Mouse (Mus musculus): ENCODE measurements around the gene Fahd1. TPM values are rescaled to one million over a fixed set of nuclear protein-coding genes. Genes with fewer than 3 reads are reported as not detected.

Gene Fahd1
- polyA plus RNA-seq, 1 experiment: 108 TPM

- WGBS: 73% methylated on average over 4 of the region's 4 CpGs
- Histone ChIP-seq H3K4me3 (ENCODE audit: low read depth, low read length) (no peak overlapping the region), H3K36me3 (ENCODE audit: control insufficient read depth, insufficient read depth, low read length) (no peaks in the 10 kb centered on the region), H3K27ac (ENCODE audit: insufficient read depth, low read depth, low read length) (no peak overlapping the region), H3K27me3 (ENCODE audit: control insufficient read depth, insufficient read depth, low read length) (peaks cover 11% of the 10 kb centered on the region), H3K4me1 (ENCODE audit: control insufficient read depth, insufficient read depth, insufficient read length, low read length) (peaks cover 2% of the 10 kb centered on the region; the same call in 1 of the 2 replicates)
- TF ChIP-seq POLR2A (IDR thresholded peaks at IDR 0.05; ENCODE audit: low read depth, low read length) (no peak), CTCF (IDR thresholded peaks at IDR 0.05; ENCODE audit: extremely low read depth, insufficient read length, insufficient replicate concordance, low read depth, low read length) (no peak)
These were observed 50.7 kb downstream of the Fahd1 start for GRCm38 (mm10) chr17:24799476-24799875.

Other genes with a start within 250 kb of the Fahd1 start
- 52.8 and 83.5 TPM in 2 replicates for gene Tsc2, start 217.7 kb downstream of the Fahd1 start, polyA plus RNA-seq (2012; rRNA removed)
- 6.0 and 7.2 TPM in 2 replicates for gene Nthl1, start 217.7 kb downstream of the Fahd1 start, polyA plus RNA-seq (2012; rRNA removed)
- 35.6 and 44.9 TPM in 2 replicates for gene Slc9a3r2, start 200.0 kb downstream of the Fahd1 start, polyA plus RNA-seq (2012; rRNA removed)
- 2.0 and 6.5 TPM in 2 replicates for gene Npw, start 191.9 kb downstream of the Fahd1 start, polyA plus RNA-seq (2012; rRNA removed)
- 41.1 and 85.8 TPM in 2 replicates for gene Zfp598, start 180.7 kb downstream of the Fahd1 start, polyA plus RNA-seq (2012; rRNA removed)
- 1.2 and 1.3 TPM in 2 replicates for gene Syngr3, start 160.4 kb downstream of the Fahd1 start, polyA plus RNA-seq (2012; rRNA removed)
- 22.8 and 35.9 TPM in 2 replicates for gene Gfer, start 154.2 kb downstream of the Fahd1 start, polyA plus RNA-seq (2012; rRNA removed)
- gene Noxo1, start 154.1 kb downstream of the Fahd1 start, polyA plus RNA-seq (2012; rRNA removed): 57.7 and 115 TPM in 2 replicates
- 26.0 and 49.6 TPM in 2 replicates for gene Tbl3, start 142.7 kb downstream of the Fahd1 start, polyA plus RNA-seq (2012; rRNA removed)
- 0.19 TPM in 1 of 2 replicates, not detected in the other for gene Rnf151, start 132.3 kb downstream of the Fahd1 start, polyA plus RNA-seq (2012; rRNA removed)
- gene Rps2, start 132.2 kb downstream of the Fahd1 start, polyA plus RNA-seq (2012; rRNA removed): 1,627 and 2,207 TPM in 2 replicates
- gene Ndufb10, start 125.9 kb downstream of the Fahd1 start, polyA plus RNA-seq (2012; rRNA removed): 384 and 403 TPM in 2 replicates
- 0.11 and 0.19 TPM in 2 replicates for gene Rpl3l, start 122.5 kb downstream of the Fahd1 start, polyA plus RNA-seq (2012; rRNA removed)
- gene Msrb1, start 113.7 kb downstream of the Fahd1 start, polyA plus RNA-seq (2012; rRNA removed): 29.5 and 54.2 TPM in 2 replicates
- 1.7 and 2.8 TPM in 2 replicates for gene Hs3st6, start 97.4 kb downstream of the Fahd1 start, polyA plus RNA-seq (2012; rRNA removed)
- not detected in 2 replicates for gene Meiob, start 46.1 kb downstream of the Fahd1 start, polyA plus RNA-seq (2012; rRNA removed)
- 352 and 372 TPM in 2 replicates for gene Hagh, start 10.2 kb downstream of the Fahd1 start, polyA plus RNA-seq (2012; rRNA removed)
- 0.42 and 1.4 TPM in 2 replicates for gene Igfals, start 15.6 kb upstream of the Fahd1 start, polyA plus RNA-seq (2012; rRNA removed)
- gene Nubp2, start 36.0 kb upstream of the Fahd1 start, polyA plus RNA-seq (2012; rRNA removed): 33.0 and 39.9 TPM in 2 replicates
- gene Spsb3, start 36.3 kb upstream of the Fahd1 start, polyA plus RNA-seq (2012; rRNA removed): 51.5 and 88.1 TPM in 2 replicates
- gene Eme2, start 44.7 kb upstream of the Fahd1 start, polyA plus RNA-seq (2012; rRNA removed): 20.3 and 21.0 TPM in 2 replicates
- gene Mrps34, start 44.8 kb upstream of the Fahd1 start, polyA plus RNA-seq (2012; rRNA removed): 244 and 319 TPM in 2 replicates
- 29.4 and 52.4 TPM in 2 replicates for gene Nme3, start 46.1 kb upstream of the Fahd1 start, polyA plus RNA-seq (2012; rRNA removed)
- gene Mapk8ip3, start 86.6 kb upstream of the Fahd1 start, polyA plus RNA-seq (2012; rRNA removed): 37.0 and 51.7 TPM in 2 replicates
- 13.3 and 18.2 TPM in 2 replicates for gene Jpt2, start 110.3 kb upstream of the Fahd1 start, polyA plus RNA-seq (2012; rRNA removed)
- 5.8 and 10.0 TPM in 2 replicates for gene Cramp1l, start 165.4 kb upstream of the Fahd1 start, polyA plus RNA-seq (2012; rRNA removed)
- gene Ift140, start 165.7 kb upstream of the Fahd1 start, polyA plus RNA-seq (2012; rRNA removed): 4.2 and 8.4 TPM in 2 replicates
- gene Tmem204, start 233.2 kb upstream of the Fahd1 start, polyA plus RNA-seq (2012; rRNA removed): 9.7 and 17.7 TPM in 2 replicates

Data from small intestine, adult 2 months (tissue).